ENCODE assay signal across 19 mouse cellular contexts in genomic region chr5:17931588-17931987, GRCm38 (mm10). TPM values are rescaled to one million over a fixed set of nuclear protein-coding genes. Genes with fewer than 3 reads are reported as not detected.
"Had no signal": no experiment of that assay in that cellular context is flagged by ENCODE, and none has a peak within 500 bp of the region (broad histone marks: within the 10 kb centered on the region; RNA-seq: fewer than 3 reads in every experiment).

No protein-coding gene starts in this region.

RNA-seq across cellular contexts. Expression of gene Gnat3, which starts 30.8 kb away (rescaled TPM):
- total RNA-seq: common myeloid progenitor, adult 5-6 weeks; forebrain, postnatal 0 days; gastrocnemius, adult 18-20 months; gastrocnemius, postnatal 36 days; granulocyte monocyte progenitor cell, adult 5-6 weeks had no signal
- polyA plus RNA-seq: cerebellum, adult 2 months; cortical plate, adult 2 months; embryonic facial prominence, embryonic 13.5 days; embryonic facial prominence, embryonic 14.5 days; embryonic facial prominence, embryonic 15.5 days; erythroblast, embryonic 14.5 days; forebrain, embryonic 10.5 days; forebrain, embryonic 11.5 days; forebrain, embryonic 12.5 days; forebrain, embryonic 13.5 days; forebrain, embryonic 14.5 days; forebrain, embryonic 15.5 days; forebrain, embryonic 16.5 days; forebrain, postnatal 0 days; frontal cortex, adult 2 months had no signal

RNA-seq across cellular contexts. Expression of gene Cd36, which starts 43.0 kb away (rescaled TPM):
- total RNA-seq: granulocyte monocyte progenitor cell, adult 5-6 weeks had no signal
